Mouse (Mus musculus): ENCODE results near the gene Wnt9b. TPM values are rescaled to one million over a fixed set of nuclear protein-coding genes. Genes with fewer than 3 reads are reported as not detected.

Wnt9b gene
- polyA plus RNA-seq, 2 experiments: 0.62 to 0.80 TPM

GRCm38 (mm10) chr11:103760101-103760500 is 10.5 kb upstream of the Wnt9b start:
- H3K27me3 ChIP-seq (ENCODE audit: control insufficient read depth, insufficient read depth, low read length): no peaks in the 10 kb centered on the region
- no peaks in the 10 kb centered on the region for H3K9me3 ChIP-seq (ENCODE audit: control insufficient read depth, low read length)
- H3K27ac ChIP-seq (replicated peaks; ENCODE audit: low read depth, low read length): no peak overlapping the region
- H3K36me3 ChIP-seq (ENCODE audit: control insufficient read depth, insufficient read depth, low read length): no peaks in the 10 kb centered on the region
- no peak overlapping the region for H3K4me3 ChIP-seq (replicated peaks; ENCODE audit: low read length)
- DNase-seq (ENCODE audit: low spot score) (no peak), ATAC-seq (ENCODE audit: low FRiP score, low read depth) (no peak)
- H3K4me1 ChIP-seq (ENCODE audit: control insufficient read depth, insufficient read depth, low read length): no peaks in the 10 kb centered on the region
- no peak overlapping the region for H3K9ac ChIP-seq (ENCODE audit: low read depth, low read length, severe bottlenecking)
- H3K4me2 ChIP-seq (replicated peaks; ENCODE audit: low read depth, low read length, severe bottlenecking): no peak overlapping the region
- no peak for TF ChIP-seq POLR2A (IDR thresholded peaks at IDR 0.05; ENCODE audit: borderline replicate concordance, extremely low read depth, insufficient read depth, insufficient read length)
- 62% methylated on average over 7 of the region's 7 CpGs for WGBS

GRCm38 (mm10) chr11:103758706-103759105 is 9.1 kb upstream of the Wnt9b start:
- Histone ChIP-seq H3K27ac (replicated peaks; ENCODE audit: low read depth, low read length) (no peak overlapping the region), H3K4me2 (replicated peaks; ENCODE audit: low read depth, low read length, severe bottlenecking) (no peak overlapping the region), H3K4me1 (ENCODE audit: control insufficient read depth, insufficient read depth, low read length) (no peaks in the 10 kb centered on the region), H3K9me3 (ENCODE audit: control insufficient read depth, low read length) (no peaks in the 10 kb centered on the region), H3K9ac (ENCODE audit: low read depth, low read length, severe bottlenecking) (no peak overlapping the region), H3K36me3 (ENCODE audit: control insufficient read depth, insufficient read depth, low read length) (no peaks in the 10 kb centered on the region), H3K27me3 (ENCODE audit: control insufficient read depth, insufficient read depth, low read length) (no peaks in the 10 kb centered on the region; the same call in 1 of the 2 replicates), H3K4me3 (replicated peaks; ENCODE audit: low read length) (no peak overlapping the region)
- no peak for ATAC-seq (ENCODE audit: low FRiP score, low read depth)
- no peak for TF ChIP-seq POLR2A (IDR thresholded peaks at IDR 0.05; ENCODE audit: borderline replicate concordance, extremely low read depth, insufficient read depth, insufficient read length)
- WGBS: 7% methylated on average over 6 of the region's 6 CpGs
- peak; percentile 43 for DNase-seq (ENCODE audit: low spot score)

- Histone ChIP-seq H3K4me1 (ENCODE audit: control insufficient read depth, insufficient read depth, low read length) (no peaks in the 10 kb centered on the region), H3K27me3 (ENCODE audit: control insufficient read depth, insufficient read depth, low read length) (no peaks in the 10 kb centered on the region; the same call in 1 of the 2 replicates), H3K4me2 (replicated peaks; ENCODE audit: low read depth, low read length, severe bottlenecking) (no peak overlapping the region), H3K9ac (ENCODE audit: low read depth, low read length, severe bottlenecking) (no peak overlapping the region), H3K27ac (replicated peaks; ENCODE audit: low read depth, low read length) (no peak overlapping the region), H3K4me3 (replicated peaks; ENCODE audit: low read length) (no peak overlapping the region), H3K36me3 (ENCODE audit: control insufficient read depth, insufficient read depth, low read length) (no peaks in the 10 kb centered on the region), H3K9me3 (ENCODE audit: control insufficient read depth, low read length) (no peaks in the 10 kb centered on the region)
- TF ChIP-seq POLR2A (IDR thresholded peaks at IDR 0.05; ENCODE audit: borderline replicate concordance, extremely low read depth, insufficient read depth, insufficient read length): no peak
- 45% methylated on average over 11 of the region's 11 CpGs for WGBS
- no peak for ATAC-seq (ENCODE audit: low FRiP score, low read depth)
- no peak for DNase-seq (ENCODE audit: low spot score)
These were observed 8.4 kb upstream of the Wnt9b start for GRCm38 (mm10) chr11:103758054-103758453.

GRCm38 (mm10) chr11:103750612-103751011 is 991 bp upstream of the Wnt9b start:
- Histone ChIP-seq H3K27ac (replicated peaks; ENCODE audit: low read depth, low read length) (no peak overlapping the region), H3K36me3 (ENCODE audit: control insufficient read depth, insufficient read depth, low read length) (no peaks in the 10 kb centered on the region), H3K9ac (ENCODE audit: low read depth, low read length, severe bottlenecking) (no peak overlapping the region), H3K4me2 (replicated peaks; ENCODE audit: low read depth, low read length, severe bottlenecking) (no peak overlapping the region), H3K4me1 (ENCODE audit: control insufficient read depth, insufficient read depth, low read length) (peaks cover 7% of the 10 kb centered on the region), H3K9me3 (ENCODE audit: control insufficient read depth, low read length) (no peaks in the 10 kb centered on the region), H3K4me3 (replicated peaks; ENCODE audit: low read length) (no peak overlapping the region), H3K27me3 (ENCODE audit: control insufficient read depth, insufficient read depth, low read length) (peaks cover 40% of the 10 kb centered on the region)
- WGBS: 51% methylated on average over 3 of the region's 3 CpGs
- no peak for TF ChIP-seq POLR2A (IDR thresholded peaks at IDR 0.05; ENCODE audit: borderline replicate concordance, extremely low read depth, insufficient read depth, insufficient read length)
- ATAC-seq (ENCODE audit: low FRiP score, low read depth): no peak
- no peak for DNase-seq (ENCODE audit: low spot score)

- TF ChIP-seq POLR2A (IDR thresholded peaks at IDR 0.05; ENCODE audit: borderline replicate concordance, extremely low read depth, insufficient read depth, insufficient read length): no peak
- no peak overlapping the region for H3K27ac ChIP-seq (replicated peaks; ENCODE audit: low read depth, low read length)
These were observed 14.4 kb downstream of the Wnt9b start for GRCm38 (mm10) chr11:103735046-103735781.

More at GRCm38 (mm10) chr11:103735046-103735781, 14.4 kb downstream of the Wnt9b start:
- Histone ChIP-seq H3K36me3 (ENCODE audit: control insufficient read depth, insufficient read depth, low read length) (no peaks in the 10 kb centered on the region), H3K9ac (ENCODE audit: low read depth, low read length, severe bottlenecking) (no peak overlapping the region), H3K4me2 (replicated peaks; ENCODE audit: low read depth, low read length, severe bottlenecking) (no peak overlapping the region), H3K9me3 (ENCODE audit: control insufficient read depth, low read length) (no peaks in the 10 kb centered on the region), H3K27me3 (ENCODE audit: control insufficient read depth, insufficient read depth, low read length) (no peaks in the 10 kb centered on the region), H3K4me1 (ENCODE audit: control insufficient read depth, insufficient read depth, low read length) (no peaks in the 10 kb centered on the region), H3K4me3 (replicated peaks; ENCODE audit: low read length) (no peak overlapping the region)
- DNase-seq (ENCODE audit: low spot score): no peak
- no peak for ATAC-seq (ENCODE audit: low FRiP score, low read depth)
- 70% methylated on average over 19 of the region's 19 CpGs for WGBS
